Mouse (Mus musculus) monocyte, adult 5-6 weeks (primary cell): Measurements from ENCODE around the gene Pelp1. TPM values are rescaled to one million over a fixed set of nuclear protein-coding genes. Genes with fewer than 3 reads are reported as not detected.

Experiments
- ATAC-seq: fragments of 153-309, 156-312 bp; replicated peaks from 2 replicates; pipeline ENCODE4 v1.8.0; 2017; ENCODE audit warnings: mild to moderate bottlenecking; ENCODE audit not compliant: low TSS enrichment, insufficient number of reproducible peaks, severe bottlenecking, poor library complexity, low FRiP score
- total RNA-seq: library from RNA; stranded (forward); fragments of 200-1000, 200-491, 200-594 nt; gene quantifications from 3 replicates; pipeline ENCODE4 v1.2.3, GENCODE M21; 2017

Gene Pelp1
- total RNA-seq, result 1.6 to 4.9 TPM (median 2.1 TPM) in 3 replicates

DNA sequence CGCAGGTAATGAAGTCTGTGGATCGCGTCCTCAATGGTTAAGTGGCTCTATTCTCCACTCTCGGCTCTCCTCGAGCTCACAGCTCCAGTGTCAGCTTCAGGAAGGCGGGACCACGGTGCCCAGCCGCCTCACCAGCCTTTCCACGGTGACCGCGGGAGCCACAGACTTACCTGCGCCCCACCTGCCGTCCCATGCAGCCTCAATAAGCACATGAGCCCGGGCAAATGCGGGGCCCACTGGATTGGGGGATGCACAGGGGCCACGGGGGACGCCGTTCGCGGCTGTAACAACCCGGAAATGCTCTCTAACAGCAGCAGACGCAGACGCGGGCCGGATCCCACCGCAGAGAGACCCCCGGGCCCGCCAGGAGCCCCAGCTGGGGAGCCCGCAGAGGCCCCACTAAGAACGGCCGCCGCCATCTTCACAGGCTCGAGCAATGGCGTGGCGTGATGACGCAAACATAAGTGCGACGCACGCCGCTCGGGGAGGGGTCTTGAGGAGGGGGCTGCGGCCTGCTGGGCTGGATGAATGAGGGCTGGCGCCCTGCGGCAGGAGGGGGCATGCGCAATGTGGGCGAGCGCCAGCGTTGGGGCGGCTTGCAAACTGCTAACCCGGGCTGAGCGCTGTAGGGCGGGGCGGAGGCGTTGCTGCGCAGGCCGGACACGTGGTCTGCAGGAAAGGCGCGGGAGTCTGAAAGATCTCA lies at the start of gene Pelp1:
Gene Pelp1, minus strand, starts transcription at position 438 of the 703 bp plus-strand sequence.
- ATAC-seq, result peak; percentile 79

DNA sequence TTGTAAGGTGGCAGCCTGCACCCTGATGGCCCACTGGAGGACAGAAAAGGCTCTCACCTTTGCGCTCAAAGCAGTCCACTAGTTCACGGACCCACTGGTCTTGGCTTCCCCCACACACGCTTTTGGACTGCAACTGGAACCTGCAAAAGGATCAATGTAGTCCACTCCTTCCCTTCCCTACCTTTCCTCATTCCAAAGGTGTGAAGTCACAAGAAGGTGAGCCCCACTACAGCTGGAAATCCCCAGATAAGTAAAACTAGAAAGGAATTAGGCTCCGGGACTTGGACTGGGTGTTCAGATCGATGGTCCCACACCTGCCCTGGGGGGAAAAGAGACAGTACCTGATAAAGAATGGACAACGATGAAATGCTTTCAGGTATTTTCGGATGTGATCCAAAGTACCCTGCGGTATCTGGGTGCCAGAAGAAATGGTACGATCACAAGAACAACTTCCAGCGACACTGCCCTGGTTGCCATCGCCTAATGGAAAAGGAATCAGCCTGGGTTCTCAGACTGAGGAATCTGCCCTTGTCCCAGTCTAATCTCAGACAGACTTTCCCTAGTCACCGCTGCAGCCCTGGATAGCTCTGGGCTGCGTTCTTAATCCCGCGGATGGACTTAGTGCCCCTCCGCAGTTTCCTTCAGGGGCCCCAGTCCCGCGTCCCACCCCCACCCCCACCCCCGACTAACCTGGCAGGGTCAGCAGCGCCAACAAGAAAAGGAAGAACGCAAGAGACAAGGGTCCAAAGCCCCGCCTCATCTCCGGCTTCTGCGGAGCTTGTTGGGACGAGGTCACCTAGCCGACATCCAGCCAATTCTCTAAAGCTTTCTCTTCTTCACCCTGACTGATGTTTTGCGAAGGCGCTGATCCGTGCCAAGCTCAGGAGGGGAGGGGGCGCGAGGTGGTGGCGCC lies 49.1 kb upstream of the Pelp1 start, which contains the start of gene Zmynd15:
Gene Zmynd15, plus strand, starts transcription at position 746 of the 913 bp plus-strand sequence.
- no peak for ATAC-seq

DNA sequence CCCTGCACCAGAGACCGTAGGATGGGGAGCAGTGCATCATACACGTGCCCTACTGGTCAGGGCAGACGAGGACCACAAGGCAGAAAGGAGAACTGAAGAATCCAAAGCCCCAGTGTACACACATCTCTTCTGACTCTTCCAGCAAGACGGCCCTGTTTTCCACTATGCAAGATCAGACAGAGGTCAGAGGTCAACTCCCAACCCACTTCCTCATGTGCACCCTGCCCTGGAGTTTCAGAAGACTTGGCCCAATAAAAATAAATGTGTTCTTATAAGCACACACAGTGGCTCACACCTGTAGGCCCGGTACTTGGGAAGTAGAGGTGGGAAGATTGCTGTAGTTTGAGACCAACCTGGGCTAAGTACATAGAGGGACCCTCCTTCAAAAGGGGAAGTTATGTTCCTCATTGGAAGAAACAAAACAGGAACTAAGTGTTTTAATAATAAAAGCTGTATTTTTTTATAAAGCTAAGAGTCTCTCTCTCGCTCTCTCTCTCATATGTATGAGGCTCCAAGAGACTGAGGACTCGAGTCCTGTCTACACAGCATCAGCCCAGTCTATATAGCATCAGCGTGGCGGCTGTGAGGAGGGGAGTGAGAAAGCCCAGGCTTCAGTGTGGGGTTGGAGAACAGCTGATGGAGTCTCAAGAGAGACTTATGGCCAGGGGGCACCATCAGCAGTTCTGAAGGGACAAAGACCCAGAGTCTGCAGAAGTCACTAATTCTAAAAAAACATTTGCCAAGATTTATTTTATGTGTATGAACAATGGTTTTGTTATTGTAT lies 43.6 kb upstream of the Pelp1 start:
- ATAC-seq, result peak; percentile 71

DNA sequence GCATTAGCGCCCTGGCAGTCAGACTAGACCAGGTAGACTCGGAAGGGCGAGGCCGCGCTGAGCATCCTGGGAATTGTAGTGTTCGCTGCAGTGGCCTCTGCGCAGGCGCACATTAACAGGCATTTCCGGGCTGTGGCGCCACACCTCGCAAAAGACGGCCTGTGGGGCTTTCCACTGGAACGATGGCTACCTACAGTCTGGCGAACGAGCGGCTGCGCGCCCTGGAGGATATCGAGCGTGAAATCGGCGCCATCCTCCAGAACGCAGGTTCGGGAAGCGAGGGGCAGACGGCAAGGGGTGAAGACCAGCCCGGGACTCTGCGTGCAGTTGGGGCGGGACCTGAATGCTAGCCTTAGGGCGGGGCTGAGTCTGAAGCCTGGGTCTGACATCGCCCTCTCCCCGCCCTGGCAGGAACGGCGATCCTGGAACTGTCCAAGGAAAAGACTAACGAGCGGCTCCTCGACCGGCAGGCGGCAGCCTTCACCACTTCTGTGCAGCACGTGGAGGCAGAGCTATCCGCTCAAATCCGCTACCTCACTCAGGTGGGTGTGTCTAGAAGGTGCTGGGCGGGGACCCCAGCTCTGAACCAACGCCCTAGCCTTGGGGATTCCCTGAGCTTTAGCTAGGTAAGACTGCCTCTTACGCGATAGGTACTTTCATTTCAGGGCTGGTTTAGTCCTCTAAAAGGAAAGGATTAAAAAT lies 42.1 kb upstream of the Pelp1 start, which contains the start of gene Med11:
Gene Med11, plus strand, starts transcription at position 123 of the 702 bp plus-strand sequence.
- peak; percentile 84 for ATAC-seq

DNA sequence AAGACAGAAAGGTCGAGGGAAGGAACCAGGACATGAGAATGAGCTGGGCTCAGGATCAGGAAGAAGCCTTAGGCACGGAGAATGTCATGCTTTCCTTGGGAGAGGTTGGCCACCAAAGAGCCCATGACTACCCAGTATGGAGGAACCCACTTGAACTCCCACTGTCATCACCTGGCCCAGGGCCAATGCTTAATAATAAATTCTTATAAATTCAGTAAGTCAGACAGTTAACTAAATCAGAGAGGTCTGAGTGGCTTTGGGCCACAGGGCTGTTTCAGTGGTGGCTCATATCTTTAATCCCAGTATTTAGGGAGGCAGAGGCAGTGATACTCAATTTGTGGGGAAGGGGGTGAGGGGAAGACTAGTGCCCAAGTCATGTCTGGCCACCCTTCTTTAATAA lies 41.1 kb upstream of the Pelp1 start:
- no peak for ATAC-seq

DNA sequence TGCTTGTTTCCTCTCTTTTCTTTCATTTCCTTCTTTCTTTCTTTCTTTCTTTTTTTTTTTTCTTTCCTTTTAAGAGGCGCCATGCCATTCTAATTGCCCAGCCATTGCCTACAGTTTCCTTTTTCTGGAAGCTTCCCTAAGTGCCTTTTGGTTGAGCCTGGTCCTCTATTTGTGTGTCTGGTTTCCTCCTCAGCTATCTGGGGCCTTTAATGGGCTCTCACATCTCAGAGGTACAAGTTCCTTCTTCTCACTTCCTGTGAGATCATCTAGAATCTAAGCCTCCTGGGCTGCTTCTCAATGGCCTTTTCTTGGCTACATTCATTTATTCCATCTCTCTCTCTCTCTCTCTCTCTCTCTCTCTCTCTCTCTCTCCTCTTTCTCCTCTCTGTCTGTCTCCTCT lies 37.5 kb upstream of the Pelp1 start:
- ATAC-seq, result peak; percentile 29; the same call in 1 of the 2 replicates

DNA sequence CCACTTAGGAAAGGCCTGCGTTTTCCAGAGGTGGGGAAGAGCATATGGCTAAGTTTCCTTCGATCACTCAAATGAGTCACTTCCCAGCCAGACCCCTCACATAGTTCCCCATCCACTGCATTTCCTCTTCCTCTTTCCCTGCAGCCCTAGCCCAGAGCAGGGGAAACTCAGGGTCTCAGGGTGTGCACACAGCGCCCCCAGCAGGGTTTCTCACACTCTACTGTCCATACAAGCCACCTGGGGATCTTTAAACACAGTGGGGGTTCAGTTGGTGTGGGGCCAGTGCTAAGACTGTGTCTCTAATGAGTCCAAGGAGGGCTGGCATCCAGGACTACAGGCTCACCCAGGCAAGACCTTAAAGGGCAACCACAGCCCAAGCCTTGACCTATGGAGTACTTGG lies 36.9 kb upstream of the Pelp1 start:
- peak; percentile 44; the same call in 1 of the 2 replicates for ATAC-seq

DNA sequence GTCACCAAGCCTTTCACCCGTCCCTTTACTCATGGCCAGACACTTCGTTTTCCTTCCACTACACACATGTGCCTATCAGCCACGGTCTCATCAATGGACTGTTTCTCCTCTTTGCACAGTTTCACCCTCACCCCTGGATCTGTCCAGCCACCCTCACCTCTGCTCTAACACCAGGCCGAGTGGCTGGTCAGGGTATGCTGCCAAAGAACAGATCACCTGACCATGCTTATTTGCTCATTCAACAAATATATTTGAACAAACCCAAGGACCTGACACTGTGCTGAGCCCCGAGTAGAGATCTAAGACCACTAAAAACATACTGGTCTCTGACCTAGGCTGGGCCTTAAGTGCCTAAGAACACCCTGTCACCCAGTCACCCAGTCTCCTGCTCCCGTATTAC lies 34.8 kb upstream of the Pelp1 start:
- no peak for ATAC-seq

DNA sequence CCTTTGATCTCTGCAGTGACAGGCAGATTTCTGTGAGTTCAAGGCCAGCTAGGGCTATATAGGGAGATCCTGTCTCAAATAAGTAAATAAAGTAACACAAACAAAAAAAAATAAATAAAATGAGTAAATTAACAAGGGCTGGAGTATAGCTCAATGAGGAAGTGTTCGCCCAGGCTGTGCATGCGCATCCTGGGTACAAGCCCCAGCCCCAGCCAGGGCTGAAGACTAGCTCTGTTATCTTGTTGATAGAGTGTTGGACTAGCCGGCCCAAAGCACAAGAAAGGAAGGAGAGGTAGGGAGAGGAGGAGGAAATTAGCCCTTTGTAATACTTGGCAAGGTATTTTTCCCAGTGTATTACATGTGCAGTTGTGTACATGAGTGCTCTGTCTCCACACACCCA lies 34.1 kb upstream of the Pelp1 start:
- no peak for ATAC-seq

DNA sequence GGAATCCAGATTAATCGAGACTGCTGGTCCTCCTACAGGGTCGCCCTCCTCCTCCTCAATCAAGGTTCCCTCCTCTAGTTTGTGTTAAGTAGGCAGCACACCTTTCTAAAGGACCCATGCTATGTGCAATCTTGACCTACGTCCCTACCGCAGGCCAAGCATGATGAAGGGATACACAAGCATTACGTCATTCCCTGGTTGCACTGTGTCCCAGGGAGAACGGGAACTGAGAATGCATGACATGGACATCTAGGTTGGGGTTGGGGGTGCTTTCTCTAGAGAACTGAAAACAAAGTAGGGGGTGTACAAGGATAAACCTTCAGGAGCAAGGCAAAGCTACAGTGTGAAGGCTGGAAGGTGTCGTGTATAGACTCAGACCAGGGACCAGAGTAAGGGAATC lies 32.1 kb upstream of the Pelp1 start:
- ATAC-seq, result peak; percentile 44; the same call in 1 of the 2 replicates

DNA sequence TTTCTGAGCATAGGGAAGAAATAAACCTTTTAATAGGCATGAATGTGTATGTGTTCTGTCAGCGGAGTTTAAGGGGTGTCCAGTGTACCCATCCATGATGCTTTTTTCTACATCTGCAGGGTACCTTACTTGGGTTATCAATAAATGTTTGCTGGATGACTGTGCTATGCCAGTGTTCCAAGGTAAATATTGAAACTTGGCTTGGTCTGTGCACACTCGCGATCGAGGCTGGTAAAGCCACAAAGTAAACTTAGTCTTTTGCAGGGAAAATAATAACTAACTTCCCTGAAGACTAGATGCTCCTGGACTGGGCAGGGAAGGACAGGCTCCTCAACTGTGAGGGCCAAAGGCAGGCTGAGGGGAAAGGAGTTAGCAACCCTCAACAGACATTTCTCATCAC lies 30.8 kb upstream of the Pelp1 start:
- ATAC-seq, result no peak

DNA sequence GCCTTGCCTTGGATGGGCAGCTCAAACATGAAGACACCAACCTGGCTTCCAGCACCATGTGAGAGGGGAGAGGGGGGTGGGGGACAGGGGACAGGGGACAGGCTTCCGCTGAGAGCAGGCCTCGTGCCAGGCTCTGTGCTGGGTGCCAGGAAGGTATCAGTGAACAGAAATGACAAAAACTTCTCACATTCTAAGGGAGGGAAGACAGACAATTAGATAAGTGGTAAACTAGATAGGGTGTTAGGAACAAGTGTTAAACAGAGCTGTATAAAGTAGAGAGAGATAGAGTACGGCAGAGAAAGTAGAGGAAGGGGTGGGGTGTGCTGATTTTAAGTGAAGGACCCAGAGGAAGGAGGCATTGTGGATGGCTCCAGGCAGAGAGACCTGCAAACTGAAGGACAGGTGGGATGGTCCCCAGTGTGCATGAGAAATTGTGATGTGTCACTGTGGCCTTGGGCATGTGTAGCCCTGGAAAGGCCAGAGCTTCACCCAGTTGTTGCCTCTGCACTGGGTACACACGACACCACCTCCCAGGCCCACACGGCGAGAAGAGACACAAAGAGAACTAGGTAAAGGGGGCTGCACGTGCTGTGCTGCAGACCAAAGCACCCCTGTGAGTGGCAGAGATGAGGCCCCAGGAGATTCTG lies 29.0 kb upstream of the Pelp1 start:
- no peak for ATAC-seq

DNA sequence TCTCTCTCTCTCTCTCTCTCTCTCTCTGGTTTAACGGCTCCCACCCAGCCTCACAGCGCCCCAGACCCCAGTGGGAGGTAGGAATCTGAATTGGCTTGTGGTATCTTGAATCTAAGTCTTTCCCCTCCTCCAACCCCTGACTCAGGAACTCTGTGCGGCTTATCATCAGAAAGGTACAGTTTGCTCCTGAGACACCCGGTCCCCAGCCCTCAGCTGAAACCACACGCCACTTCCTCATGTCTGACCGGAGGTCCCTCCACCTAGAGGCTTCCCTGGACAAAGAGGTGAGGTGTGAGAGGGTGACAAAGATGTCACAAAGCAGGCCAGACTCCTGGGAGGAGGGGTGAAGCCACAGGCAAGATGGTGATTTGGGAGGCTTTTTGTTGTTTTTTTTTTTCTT lies 27.6 kb upstream of the Pelp1 start:
- no peak for ATAC-seq

DNA sequence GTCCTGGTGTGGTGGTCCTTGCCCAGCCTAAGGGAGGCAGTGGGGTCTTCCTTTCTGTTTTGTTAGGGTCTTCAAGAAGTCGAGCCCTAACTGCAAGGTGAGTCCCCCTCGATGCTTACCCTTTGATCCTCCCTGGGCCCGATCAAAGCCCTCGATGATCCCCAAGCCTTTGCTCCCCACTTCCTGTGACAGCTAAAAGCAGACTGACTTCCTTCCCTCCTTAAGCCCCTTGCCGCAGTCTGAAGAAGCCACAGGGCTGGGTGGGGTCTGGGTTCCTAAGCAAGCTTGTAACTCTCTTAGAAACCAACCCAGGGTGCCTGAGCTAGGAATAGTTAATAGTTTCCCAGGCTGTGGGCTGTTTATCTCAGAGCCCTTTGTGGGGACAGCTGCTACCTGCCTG lies 25.6 kb upstream of the Pelp1 start:
- no peak for ATAC-seq

DNA sequence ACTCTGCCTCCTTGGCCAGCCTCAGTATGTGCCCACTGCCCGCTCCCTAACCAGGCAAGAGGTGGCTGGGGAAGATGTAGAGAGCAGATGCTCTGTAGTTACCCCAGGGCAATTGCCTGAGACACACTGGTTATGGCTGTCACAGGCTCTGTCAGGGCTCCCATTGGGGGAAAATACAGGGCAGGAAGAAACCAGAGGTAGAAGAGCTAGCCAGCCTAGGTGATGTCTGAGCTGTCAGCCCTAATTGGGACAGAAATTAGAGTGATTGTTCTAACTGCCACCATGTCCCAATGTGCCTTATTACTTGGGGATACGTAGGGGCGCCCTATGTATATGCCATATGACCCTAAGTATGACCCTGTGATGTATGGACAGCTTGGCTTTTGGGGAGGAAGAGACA lies 24.1 kb upstream of the Pelp1 start:
- ATAC-seq, result no peak

DNA sequence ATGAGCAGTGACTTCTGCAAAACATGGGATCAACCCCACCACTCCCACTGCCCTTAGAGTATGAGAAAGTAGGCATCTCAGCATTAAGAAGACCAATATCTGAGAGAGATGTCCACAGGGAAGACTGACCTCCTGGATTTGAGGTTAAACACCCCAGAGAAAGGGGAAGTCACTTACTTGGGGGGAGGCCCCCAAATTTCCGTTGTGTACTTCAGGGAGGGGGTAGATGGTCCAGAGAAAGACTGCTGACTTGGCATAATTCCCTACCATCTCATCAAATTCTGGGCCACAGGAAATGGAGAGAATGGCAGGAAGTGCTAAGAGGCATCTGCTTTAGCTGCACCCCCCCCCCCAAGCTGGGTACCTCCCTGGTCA lies 23.7 kb upstream of the Pelp1 start:
- no peak for ATAC-seq

DNA sequence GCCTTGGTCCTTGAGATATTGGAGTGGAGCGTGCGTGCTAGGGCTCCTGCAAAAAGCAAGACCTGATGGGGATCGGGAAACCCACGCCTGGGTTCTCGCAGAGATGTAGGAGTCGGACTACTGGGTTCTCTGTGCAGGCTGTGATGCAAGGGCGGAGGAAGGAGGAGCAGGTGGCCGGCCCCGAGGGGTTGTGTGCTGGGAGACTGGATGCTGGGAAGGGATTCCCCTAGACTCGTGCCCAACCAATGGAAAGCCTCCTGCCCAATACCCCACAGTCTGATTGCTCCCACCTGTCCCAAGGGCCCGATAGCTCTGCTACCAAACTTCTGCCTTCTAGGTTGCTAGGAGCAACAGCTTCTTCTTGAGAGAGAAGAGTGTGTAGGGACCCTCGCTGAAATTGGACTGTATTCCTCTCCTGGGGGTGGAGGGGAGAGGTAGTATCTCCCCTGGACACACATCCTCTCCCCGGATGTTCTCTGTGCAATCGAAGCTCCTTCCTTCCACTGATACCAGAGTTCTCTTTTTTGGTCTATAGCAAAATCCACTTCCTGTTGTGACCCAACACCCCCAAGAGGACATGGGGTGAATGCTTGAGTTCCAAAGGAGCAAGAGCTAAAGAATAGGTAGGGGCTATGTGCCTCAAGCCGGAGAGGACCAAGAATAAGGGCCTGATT lies 23.2 kb upstream of the Pelp1 start:
- peak; percentile 29 for ATAC-seq
